Mouse (Mus musculus): ENCODE measurements at regions not wholly inside any gene's neighbourhood (a gene's known extent, or its start where the extent isn't known, plus 50 kb on each side); places are given as distances from the start of the nearest gene placed in this dataset.
"Not testable (repeated sequence)": the region's sequence is repeated elsewhere in the genome, so short reads cannot be mapped to it uniquely, and the experiment has no call there.

DNA sequence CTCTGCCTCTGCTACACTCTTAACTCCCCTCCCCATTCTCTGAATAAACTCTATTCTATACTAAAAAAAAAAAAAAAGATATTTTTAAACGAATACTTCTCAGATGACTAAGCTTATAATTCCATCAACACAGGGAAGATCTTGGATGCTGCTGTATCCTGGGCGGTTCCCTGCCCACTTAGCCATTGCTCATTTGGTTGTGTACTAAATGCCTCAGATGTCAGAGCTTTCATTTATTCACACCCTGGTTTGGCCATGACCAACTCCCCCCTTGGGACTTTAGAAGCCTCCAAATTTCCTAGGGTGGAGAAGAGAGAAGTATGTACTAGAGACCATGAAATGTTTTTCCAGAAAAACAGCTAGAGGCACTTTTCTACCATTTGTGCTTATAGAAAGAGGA, 382.3 kb upstream of the Klhl29 start:
- Histone ChIP-seq H3K4me3 (no peak overlapping the region), H3K9me3 (no peaks in the 10 kb centered on the region), H3K9ac (no peak overlapping the region), H3K4me1 (no peaks in the 10 kb centered on the region), H3K4me2 (no peak overlapping the region), H3K36me3 (no peaks in the 10 kb centered on the region), H3K27ac (replicated peaks) (no peak overlapping the region), H3K27me3 (replicated peaks) (no peaks in the 10 kb centered on the region)
- WGBS, result 64% methylated on average over 2 of the region's 2 CpGs
- ATAC-seq (ENCODE audit: extremely low read depth, insufficient number of reproducible peaks, low FRiP score, low TSS enrichment), result no peak

DNA sequence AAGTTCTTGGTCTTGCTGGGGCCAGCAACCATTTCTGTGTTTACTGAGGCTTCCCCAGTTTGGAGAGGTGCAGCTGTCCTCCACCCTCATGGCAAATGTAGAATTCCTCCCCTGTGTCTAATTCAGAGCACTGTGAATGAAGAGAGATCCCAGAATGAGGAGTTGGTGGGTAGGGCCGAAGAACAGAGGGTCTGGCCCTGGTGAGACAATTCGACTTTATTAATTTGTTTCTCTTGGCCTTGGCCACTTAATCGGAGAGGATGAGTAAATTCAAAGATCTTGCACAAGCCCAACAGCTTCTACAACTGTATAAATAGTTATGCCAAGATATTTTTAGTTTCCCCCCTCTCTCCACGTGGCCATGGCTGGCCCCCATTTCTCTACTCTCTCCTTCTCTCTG, 381.9 kb upstream of the Klhl29 start:
- no peaks in the 10 kb centered on the region for H3K4me1 ChIP-seq
- 60% methylated on average over 4 of the region's 4 CpGs for WGBS
- no peak for ATAC-seq (ENCODE audit: extremely low read depth, insufficient number of reproducible peaks, low FRiP score, low TSS enrichment)

GRCm38 (mm10) chr12:5753831-5754230, 378.3 kb upstream of the Klhl29 start:
- Histone ChIP-seq H3K4me3 (no peak overlapping the region), H3K9me3 (no peaks in the 10 kb centered on the region), H3K4me1 (no peaks in the 10 kb centered on the region), H3K4me2 (no peak overlapping the region), H3K27ac (replicated peaks) (no peak overlapping the region), H3K9ac (no peak overlapping the region), H3K27me3 (replicated peaks) (no peaks in the 10 kb centered on the region), H3K36me3 (no peaks in the 10 kb centered on the region)
- ATAC-seq (ENCODE audit: extremely low read depth, insufficient number of reproducible peaks, low FRiP score, low TSS enrichment), result no peak
- 67% methylated on average over 1 of the region's 1 CpGs for WGBS

More for the DNA sequence above, 381.9 kb upstream of the Klhl29 start:
- H3K27me3 ChIP-seq (replicated peaks), result no peaks in the 10 kb centered on the region
- H3K36me3 ChIP-seq, result no peaks in the 10 kb centered on the region
- H3K9ac ChIP-seq, result no peak overlapping the region
- no peak overlapping the region for H3K4me2 ChIP-seq
- H3K4me3 ChIP-seq, result no peak overlapping the region
- no peaks in the 10 kb centered on the region for H3K9me3 ChIP-seq
- H3K27ac ChIP-seq (replicated peaks), result no peak overlapping the region

DNA sequence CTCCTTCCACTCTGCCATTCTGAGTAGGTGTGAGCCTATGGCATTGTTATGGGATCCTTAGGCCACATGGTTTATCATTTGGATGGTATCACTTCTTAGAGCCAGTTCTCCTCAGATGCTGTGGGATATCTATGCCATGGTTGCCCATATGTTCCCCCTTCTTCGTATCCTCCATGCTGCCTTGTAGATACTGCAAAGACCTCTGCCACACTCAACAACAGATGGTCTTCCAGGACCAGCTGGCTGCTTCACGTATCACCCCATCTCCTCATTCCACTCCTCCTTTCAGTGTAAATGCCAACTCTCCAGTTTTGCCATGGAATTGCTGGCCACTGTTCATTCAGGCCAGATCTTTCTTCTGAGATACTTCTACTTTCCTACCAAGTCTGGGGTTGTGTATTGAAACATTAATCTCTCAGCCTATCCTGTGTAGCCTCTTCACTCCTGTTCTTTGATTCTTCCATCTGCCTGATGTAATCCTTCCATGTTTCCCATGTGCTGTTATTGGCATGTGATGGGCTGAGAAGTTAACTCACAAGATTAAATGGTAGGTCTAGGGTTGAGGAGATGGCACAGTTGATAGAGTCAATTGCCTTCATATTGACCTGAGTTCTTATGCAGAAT, 368.7 kb upstream of the Klhl29 start:
- H3K4me1 ChIP-seq, result no peaks in the 10 kb centered on the region
- no peak for ATAC-seq (ENCODE audit: extremely low read depth, insufficient number of reproducible peaks, low FRiP score, low TSS enrichment)
- no peaks in the 10 kb centered on the region for H3K27me3 ChIP-seq (replicated peaks)
- no peak overlapping the region for H3K27ac ChIP-seq (replicated peaks)
- no peaks in the 10 kb centered on the region; the same call in 1 of the 2 replicates for H3K9me3 ChIP-seq
- no peaks in the 10 kb centered on the region for H3K36me3 ChIP-seq
- no peak overlapping the region for H3K9ac ChIP-seq
- H3K4me3 ChIP-seq, result no peak overlapping the region
- 83% methylated on average over 2 of the region's 2 CpGs for WGBS
- no peak overlapping the region for H3K4me2 ChIP-seq

DNA sequence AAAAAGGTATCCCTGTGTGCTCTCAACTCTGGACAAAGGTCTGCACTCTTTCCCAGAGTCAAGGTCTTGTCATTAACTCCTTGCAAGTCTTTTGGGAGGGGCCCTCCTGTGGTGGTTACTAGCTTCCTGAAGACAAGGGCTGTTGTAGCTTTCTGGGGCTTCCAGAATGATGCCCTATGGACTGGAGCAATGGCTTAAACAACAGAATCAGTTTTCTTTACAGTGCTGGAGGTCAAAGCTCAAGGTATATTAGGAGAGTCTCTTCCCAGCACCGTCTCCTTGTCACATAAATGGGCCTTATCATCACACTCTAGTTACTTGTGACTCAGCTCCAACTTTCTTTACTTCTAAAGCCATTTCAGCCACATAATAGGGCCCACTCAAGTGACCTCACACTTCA, 360.6 kb upstream of the Klhl29 start:
- Histone ChIP-seq H3K9me3 (no peaks in the 10 kb centered on the region), H3K4me2 (no peak overlapping the region), H3K27me3 (replicated peaks) (no peaks in the 10 kb centered on the region), H3K9ac (no peak overlapping the region), H3K4me1 (no peaks in the 10 kb centered on the region), H3K27ac (replicated peaks) (no peak overlapping the region), H3K36me3 (no peaks in the 10 kb centered on the region), H3K4me3 (no peak overlapping the region)
- 42% methylated on average over 1 of the region's 1 CpGs for WGBS
- ATAC-seq (ENCODE audit: extremely low read depth, insufficient number of reproducible peaks, low FRiP score, low TSS enrichment), result no peak

DNA sequence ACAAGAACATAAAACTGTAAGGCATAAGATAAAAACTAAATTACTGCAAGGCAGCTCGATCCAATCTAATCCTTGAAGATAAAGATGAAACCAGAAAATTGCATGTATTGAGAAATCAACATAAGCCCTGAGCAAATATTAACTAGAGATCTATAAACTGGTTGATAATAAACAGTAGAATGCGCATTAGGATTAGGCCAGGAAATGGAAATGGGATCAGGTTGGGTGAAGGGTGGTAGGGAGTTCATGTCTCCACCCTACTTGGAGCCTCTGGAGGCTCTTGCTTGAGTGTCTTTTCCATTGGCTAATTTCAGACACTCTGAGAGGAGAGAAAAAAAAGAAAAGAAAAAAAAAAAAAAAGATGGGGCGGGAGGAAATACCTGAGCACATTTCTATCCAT, 359.4 kb upstream of the Klhl29 start:
- Histone ChIP-seq H3K4me3 (no peak overlapping the region), H3K9ac (no peak overlapping the region), H3K36me3 (no peaks in the 10 kb centered on the region), H3K27ac (replicated peaks) (no peak overlapping the region), H3K27me3 (replicated peaks) (no peaks in the 10 kb centered on the region), H3K4me1 (no peaks in the 10 kb centered on the region), H3K9me3 (no peaks in the 10 kb centered on the region), H3K4me2 (no peak overlapping the region)
- no peak for ATAC-seq (ENCODE audit: extremely low read depth, insufficient number of reproducible peaks, low FRiP score, low TSS enrichment)
- 85% methylated on average over 3 of the region's 3 CpGs for WGBS

DNA sequence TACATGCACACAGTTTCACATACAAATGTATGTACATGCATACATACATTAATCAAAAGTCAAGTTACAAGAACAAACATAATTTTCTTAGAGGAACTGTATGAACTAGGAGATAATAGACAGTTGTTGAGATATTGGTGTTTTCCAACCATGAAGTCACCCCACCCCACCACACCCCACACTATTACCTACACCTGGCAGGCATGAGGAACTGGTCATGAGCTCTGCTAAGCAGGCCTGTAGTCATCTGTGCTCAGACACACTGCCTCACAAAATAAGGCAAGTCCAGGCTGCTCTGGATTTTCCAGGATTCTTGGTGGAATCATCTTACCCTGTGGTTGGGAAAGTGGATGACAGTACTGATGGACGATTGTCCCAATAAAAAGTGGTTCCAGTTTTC, 347.6 kb upstream of the Klhl29 start:
- no peaks in the 10 kb centered on the region for H3K4me1 ChIP-seq
- no peaks in the 10 kb centered on the region for H3K9me3 ChIP-seq
- H3K27ac ChIP-seq (replicated peaks), result no peak overlapping the region
- no peak overlapping the region for H3K4me2 ChIP-seq
- H3K27me3 ChIP-seq (replicated peaks), result no peaks in the 10 kb centered on the region
- WGBS, result 68% methylated on average over 1 of the region's 1 CpGs
- H3K4me3 ChIP-seq, result no peak overlapping the region
- H3K36me3 ChIP-seq, result no peaks in the 10 kb centered on the region
- no peak for ATAC-seq (ENCODE audit: extremely low read depth, insufficient number of reproducible peaks, low FRiP score, low TSS enrichment)
- H3K9ac ChIP-seq, result no peak overlapping the region

- not testable (repeated sequence) for H3K4me1 ChIP-seq; H3K9me3 ChIP-seq; H3K27me3 ChIP-seq (replicated peaks); H3K4me3 ChIP-seq; H3K4me2 ChIP-seq; H3K9ac ChIP-seq; H3K27ac ChIP-seq (replicated peaks); ATAC-seq (ENCODE audit: extremely low read depth, insufficient number of reproducible peaks, low FRiP score, low TSS enrichment); H3K36me3 ChIP-seq
Observed at GRCm38 (mm10) chr12:5717527-5717926, 342.0 kb upstream of the Klhl29 start.

DNA sequence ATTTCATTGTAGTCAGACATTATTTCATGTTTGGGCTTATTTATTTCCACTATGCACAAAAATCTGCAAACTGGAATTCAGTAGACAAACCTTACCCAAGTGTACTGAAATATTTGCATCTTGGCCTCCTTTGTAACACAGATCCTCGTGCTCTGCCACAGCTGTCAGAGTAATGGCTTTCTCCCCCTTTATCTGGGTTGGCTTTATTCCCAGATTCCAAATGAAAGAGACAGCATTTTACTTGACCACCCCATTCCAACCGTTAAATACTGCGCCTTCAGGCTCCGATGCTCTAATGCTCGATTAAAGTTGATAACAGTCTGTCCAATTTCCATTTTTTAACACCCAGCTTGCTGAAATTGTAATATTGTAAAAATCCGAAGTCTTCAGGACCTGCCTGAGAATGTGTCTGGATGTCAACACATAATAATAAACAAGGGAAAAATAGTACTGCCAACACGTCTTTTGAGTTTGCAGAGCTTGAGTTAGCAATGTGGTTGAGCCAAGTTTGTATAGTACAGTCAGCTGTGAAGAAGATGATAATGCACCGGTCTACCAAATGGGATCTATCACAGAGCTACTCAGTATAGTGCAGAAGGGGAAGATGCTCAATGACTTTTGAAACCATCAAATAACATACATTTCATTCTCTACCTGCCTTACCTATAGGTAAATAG, 323.4 kb upstream of the Klhl29 start:
- ATAC-seq (ENCODE audit: extremely low read depth, insufficient number of reproducible peaks, low FRiP score, low TSS enrichment), result no peak
- no peaks in the 10 kb centered on the region for H3K9me3 ChIP-seq
- H3K27me3 ChIP-seq (replicated peaks), result no peaks in the 10 kb centered on the region
- H3K4me1 ChIP-seq, result no peaks in the 10 kb centered on the region
- H3K4me2 ChIP-seq, result no peak overlapping the region
- H3K9ac ChIP-seq, result no peak overlapping the region
- no peaks in the 10 kb centered on the region for H3K36me3 ChIP-seq
- H3K27ac ChIP-seq (replicated peaks), result no peak overlapping the region
- 55% methylated on average over 8 of the region's 8 CpGs for WGBS
- H3K4me3 ChIP-seq, result no peak overlapping the region

GRCm38 (mm10) chr12:5682182-5682581, 306.7 kb upstream of the Klhl29 start:
- no peaks in the 10 kb centered on the region for H3K36me3 ChIP-seq
- H3K4me1 ChIP-seq, result no peaks in the 10 kb centered on the region
- WGBS, result 78% methylated on average over 5 of the region's 5 CpGs
- H3K4me3 ChIP-seq, result no peak overlapping the region
- H3K4me2 ChIP-seq, result no peak overlapping the region
- H3K9me3 ChIP-seq, result no peaks in the 10 kb centered on the region
- no peak for ATAC-seq (ENCODE audit: extremely low read depth, insufficient number of reproducible peaks, low FRiP score, low TSS enrichment)
- no peaks in the 10 kb centered on the region for H3K27me3 ChIP-seq (replicated peaks)
- H3K27ac ChIP-seq (replicated peaks), result no peak overlapping the region
- H3K9ac ChIP-seq, result no peak overlapping the region

- H3K9ac ChIP-seq; ATAC-seq (ENCODE audit: extremely low read depth, insufficient number of reproducible peaks, low FRiP score, low TSS enrichment); H3K4me2 ChIP-seq; H3K9me3 ChIP-seq; H3K36me3 ChIP-seq; H3K4me3 ChIP-seq; H3K4me1 ChIP-seq; H3K27ac ChIP-seq (replicated peaks); H3K27me3 ChIP-seq (replicated peaks): not testable (repeated sequence)
- 87% methylated on average over 8 of the region's 8 CpGs for WGBS
Observed at GRCm38 (mm10) chr12:5678126-5678525, 302.6 kb upstream of the Klhl29 start.

DNA sequence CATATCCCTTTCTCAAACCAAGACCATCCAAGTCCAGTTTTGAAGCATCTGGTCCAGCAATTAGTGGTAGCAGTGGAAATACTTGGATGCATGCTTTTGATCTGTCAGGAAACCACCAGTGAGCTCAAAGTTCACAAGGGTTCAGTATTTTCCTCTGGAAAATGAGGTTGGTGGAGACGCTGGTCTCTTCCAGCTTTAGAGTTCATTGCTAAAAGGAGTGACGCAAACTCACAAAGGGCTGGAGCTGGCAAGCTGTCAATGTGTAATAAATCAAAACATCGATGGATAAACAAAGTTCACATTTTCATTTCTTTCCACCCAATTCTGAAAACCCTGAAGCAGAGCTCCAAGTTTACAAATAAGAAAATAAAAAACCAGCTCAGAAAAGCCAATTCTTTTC, 293.0 kb upstream of the Klhl29 start:
- Histone ChIP-seq H3K27ac (replicated peaks) (no peak overlapping the region), H3K9ac (no peak overlapping the region), H3K9me3 (no peaks in the 10 kb centered on the region), H3K36me3 (no peaks in the 10 kb centered on the region), H3K27me3 (replicated peaks) (no peaks in the 10 kb centered on the region), H3K4me2 (no peak overlapping the region), H3K4me3 (no peak overlapping the region), H3K4me1 (no peaks in the 10 kb centered on the region)
- ATAC-seq (ENCODE audit: extremely low read depth, insufficient number of reproducible peaks, low FRiP score, low TSS enrichment), result no peak
- 70% methylated on average over 3 of the region's 3 CpGs for WGBS
